Mouse (Mus musculus) erythroblast, embryonic 14.5 days (primary cell): Measurements from ENCODE around the gene Srp14. TPM values are rescaled to one million over a fixed set of nuclear protein-coding genes. Genes with fewer than 3 reads are reported as not detected.

ENCODE experiments used
- H3K27me3 ChIP-seq: 2 replicates; pipeline ENCODE4 v1.6.1; 2012; ENCODE audit warnings: inconsistent platforms; ENCODE audit not compliant: control insufficient read depth
- H3K36me3 ChIP-seq: 2 replicates; pipeline ENCODE4 v1.6.1; 2012; ENCODE audit warnings: mild to moderate bottlenecking, inconsistent platforms; ENCODE audit not compliant: control insufficient read depth
- H3K4me1 ChIP-seq: 2 replicates; pipeline ENCODE4 v1.6.1; 2012; ENCODE audit warnings: inconsistent platforms; ENCODE audit not compliant: control insufficient read depth
- H3K4me3 ChIP-seq: replicated peaks from 2 replicates; pipeline ENCODE3; 2012; ENCODE audit warnings: moderate library complexity, mild to moderate bottlenecking, inconsistent platforms
- H3K9me3 ChIP-seq: 2 replicates; pipeline ENCODE4 v1.6.1; 2012; ENCODE audit warnings: low read length, inconsistent platforms, mixed read lengths; ENCODE audit not compliant: control insufficient read depth
- GATA1 ChIP-seq: IDR thresholded peaks from 2 replicates; pipeline ENCODE4 v1.6.1; 2012; ENCODE audit warnings: low read length, inconsistent platforms, mixed read lengths
- TAL1 ChIP-seq: IDR thresholded peaks from 3 replicates; pipeline ENCODE4 v1.6.1; 2012; ENCODE audit warnings: low read length, inconsistent platforms, mixed read lengths
- polyA plus RNA-seq: library from polyadenylated mRNA; stranded (reverse); fragments of >175 nt; gene quantifications from 2 replicates; pipeline ENCODE4 v1.2.3, GENCODE M21; 2012

Gene Srp14
- polyA plus RNA-seq, 1 experiment: 4.5 TPM

DNA sequence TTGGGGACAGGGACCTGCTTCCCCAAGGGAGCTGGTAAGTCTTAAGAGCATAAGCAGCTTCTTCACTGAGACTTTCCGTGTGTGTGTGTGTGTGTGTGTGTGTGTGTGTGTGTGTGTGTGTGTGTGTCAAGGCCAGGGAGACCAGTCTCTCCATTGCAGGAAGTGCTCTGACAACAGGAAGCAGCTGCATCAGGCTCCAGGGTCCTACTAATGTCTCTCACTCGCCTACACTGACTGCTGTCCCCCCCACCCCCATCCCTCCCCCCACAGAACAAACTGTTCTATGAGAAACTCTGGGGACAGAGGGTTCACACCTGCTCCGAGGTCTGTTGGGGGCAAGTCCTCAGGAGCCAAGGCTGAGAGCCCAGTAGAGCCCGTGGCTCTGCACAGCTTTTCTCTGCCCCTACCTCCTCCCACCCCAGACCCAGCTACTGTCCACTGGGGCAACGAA is 11.8 kb upstream of the Srp14 start:
- Histone ChIP-seq H3K36me3 (no peaks in the 10 kb centered on the region), H3K4me3 (no peak overlapping the region), H3K9me3 (no peaks in the 10 kb centered on the region), H3K27me3 (no peaks in the 10 kb centered on the region), H3K4me1 (peaks cover 3% of the 10 kb centered on the region; the same call in 1 of the 2 replicates)
- no peak for TF ChIP-seq TAL1

DNA sequence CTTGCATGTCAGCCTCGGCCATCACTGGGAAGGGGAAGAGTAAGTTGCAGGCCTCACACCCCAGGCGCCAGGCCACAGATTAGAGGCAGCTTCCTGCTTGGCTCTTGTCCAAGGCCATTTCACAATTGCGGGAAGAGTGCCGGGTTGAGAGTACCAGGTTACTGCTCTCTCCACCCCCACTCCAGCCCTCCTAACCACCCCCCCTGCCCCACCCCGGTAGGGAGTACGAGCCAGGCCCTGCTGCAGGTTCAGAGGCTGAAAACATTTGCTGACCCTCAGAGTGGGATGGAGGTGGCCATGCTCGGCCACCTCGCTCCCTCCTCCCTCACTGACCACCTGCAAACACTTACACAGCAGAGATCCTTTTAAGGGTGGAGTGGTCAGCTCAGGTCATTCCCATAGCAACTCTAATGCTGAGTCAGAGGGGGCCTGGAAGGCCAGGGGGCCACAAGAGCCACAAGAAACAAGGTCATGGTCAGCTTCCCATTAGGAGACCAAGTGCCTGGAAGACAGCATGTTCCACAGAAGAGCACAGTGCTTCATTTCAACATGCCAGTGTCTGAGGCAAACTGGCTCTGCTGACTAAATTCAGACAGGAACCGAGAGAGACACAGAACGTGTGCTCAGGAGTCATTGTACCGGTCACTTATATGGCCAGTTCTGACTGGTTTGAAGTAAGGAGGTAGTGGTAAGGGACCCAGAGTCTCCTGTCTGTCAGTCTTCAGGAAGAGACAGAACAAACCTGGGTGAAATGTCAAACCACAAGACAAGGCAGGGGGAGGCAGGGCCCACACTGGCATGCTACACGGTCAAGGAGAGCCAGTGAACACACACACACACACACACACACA is 11.0 kb upstream of the Srp14 start:
- H3K4me1 ChIP-seq: peaks cover 3% of the 10 kb centered on the region; the same call in 1 of the 2 replicates
- H3K4me3 ChIP-seq: no peak overlapping the region
- H3K36me3 ChIP-seq: no peaks in the 10 kb centered on the region
- H3K27me3 ChIP-seq: no peaks in the 10 kb centered on the region
- TF ChIP-seq TAL1 (no peak), GATA1 (no peak)
- no peaks in the 10 kb centered on the region for H3K9me3 ChIP-seq

DNA sequence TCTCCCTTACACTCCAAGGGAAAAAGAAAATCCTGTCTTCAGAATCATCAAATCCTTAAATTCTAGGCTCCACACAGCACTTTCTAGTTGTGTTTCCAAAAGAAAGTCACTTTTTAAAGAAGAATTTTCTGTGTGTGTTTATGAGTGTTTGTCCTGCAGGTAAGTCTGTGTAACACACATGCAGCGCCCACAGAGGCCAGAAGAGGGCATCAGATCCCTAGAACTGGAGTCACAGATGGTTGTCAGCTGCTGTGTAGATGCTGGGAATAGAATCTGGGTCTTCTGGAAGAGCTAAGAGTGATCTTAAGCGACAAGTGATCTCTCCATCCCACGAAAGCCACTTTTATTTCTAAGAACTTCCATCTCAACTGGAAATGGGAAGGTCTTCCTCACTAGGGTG is 8.3 kb upstream of the Srp14 start:
- Histone ChIP-seq H3K4me3 (no peak overlapping the region), H3K9me3 (no peaks in the 10 kb centered on the region), H3K27me3 (peaks cover 4% of the 10 kb centered on the region; the same call in 1 of the 2 replicates), H3K36me3 (no peaks in the 10 kb centered on the region), H3K4me1 (peaks cover 3% of the 10 kb centered on the region; the same call in 1 of the 2 replicates)
- TF ChIP-seq GATA1 (no peak), TAL1 (no peak)

DNA sequence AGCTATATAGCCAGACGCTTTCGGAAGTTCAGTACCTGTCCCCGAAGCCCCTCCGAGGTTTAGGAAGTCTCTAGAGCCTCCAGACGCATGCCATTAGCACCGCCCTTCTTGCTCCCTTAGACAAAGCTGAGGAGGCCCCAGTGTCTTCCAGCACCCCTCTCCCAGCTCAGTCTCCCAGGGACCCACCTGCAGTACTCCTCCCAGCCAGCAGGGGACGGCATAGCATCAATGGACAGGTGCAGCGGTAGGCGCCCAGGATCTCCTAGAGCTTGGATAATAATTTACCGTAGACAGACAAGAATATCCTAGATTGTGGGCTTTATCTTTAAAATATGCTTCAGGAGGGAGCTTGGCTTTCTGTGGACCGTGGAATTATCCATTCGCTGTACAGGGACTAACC is 7.4 kb upstream of the Srp14 start:
- Histone ChIP-seq H3K4me1 (peaks cover 3% of the 10 kb centered on the region; the same call in 1 of the 2 replicates), H3K9me3 (no peaks in the 10 kb centered on the region), H3K4me3 (no peak overlapping the region), H3K27me3 (peaks cover 4% of the 10 kb centered on the region; the same call in 1 of the 2 replicates), H3K36me3 (no peaks in the 10 kb centered on the region)
- TF ChIP-seq GATA1 (no peak), TAL1 (no peak)

DNA sequence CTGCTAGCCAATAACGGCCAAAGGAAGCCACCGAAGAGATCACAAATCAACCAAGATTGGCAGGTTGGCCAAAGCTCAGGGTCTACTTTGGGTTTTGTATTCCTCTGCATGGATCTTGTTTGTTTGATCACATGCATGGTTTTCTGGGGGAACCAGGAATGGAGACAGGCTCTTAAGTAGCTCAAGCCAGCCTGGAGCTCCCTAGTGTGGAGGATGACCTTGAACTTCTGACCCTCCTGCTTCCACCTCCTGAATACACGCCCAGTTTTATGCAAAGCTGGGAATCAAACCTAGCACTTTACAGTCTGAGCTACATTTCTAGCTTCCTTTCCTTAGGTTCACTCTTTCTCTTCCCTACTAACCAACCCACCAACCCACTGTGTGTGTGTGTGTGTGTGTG is 5.9 kb upstream of the Srp14 start:
- no peak for TF ChIP-seq TAL1
- TF ChIP-seq GATA1: no peak
- Histone ChIP-seq H3K36me3 (no peaks in the 10 kb centered on the region), H3K4me1 (peaks cover 18% of the 10 kb centered on the region), H3K27me3 (peaks cover 4% of the 10 kb centered on the region; the same call in 1 of the 2 replicates), H3K9me3 (no peaks in the 10 kb centered on the region), H3K4me3 (no peak overlapping the region)

DNA sequence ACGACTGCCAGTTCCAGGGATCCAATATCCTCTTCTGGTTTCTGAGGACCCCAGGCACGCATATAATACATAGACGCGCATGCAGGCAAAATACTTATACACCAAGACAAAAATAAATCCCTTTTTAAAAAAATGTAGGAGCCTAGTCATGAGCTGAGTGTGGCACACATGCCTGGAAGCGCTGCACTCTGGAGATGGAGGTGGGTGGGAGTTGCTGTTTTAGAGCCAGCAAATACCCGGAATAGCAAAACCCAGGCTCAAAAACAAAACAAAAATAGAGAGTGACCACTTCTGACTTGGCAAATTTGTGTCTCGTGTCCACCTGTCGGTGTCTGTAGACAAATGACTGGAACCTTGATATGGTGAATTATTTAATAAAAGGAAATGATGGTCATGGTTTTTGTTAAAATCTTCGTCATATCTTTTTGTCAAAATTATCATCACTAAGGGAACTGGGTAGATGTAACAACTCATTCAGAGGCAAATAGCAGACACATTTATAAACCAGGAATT is 4.9 kb upstream of the Srp14 start:
- H3K36me3 ChIP-seq: no peaks in the 10 kb centered on the region
- H3K27me3 ChIP-seq: peaks cover 4% of the 10 kb centered on the region; the same call in 1 of the 2 replicates
- no peaks in the 10 kb centered on the region for H3K9me3 ChIP-seq
- H3K4me1 ChIP-seq: peaks cover 26% of the 10 kb centered on the region
- no peak for TF ChIP-seq TAL1
- no peak for TF ChIP-seq GATA1
- no peak overlapping the region for H3K4me3 ChIP-seq

DNA sequence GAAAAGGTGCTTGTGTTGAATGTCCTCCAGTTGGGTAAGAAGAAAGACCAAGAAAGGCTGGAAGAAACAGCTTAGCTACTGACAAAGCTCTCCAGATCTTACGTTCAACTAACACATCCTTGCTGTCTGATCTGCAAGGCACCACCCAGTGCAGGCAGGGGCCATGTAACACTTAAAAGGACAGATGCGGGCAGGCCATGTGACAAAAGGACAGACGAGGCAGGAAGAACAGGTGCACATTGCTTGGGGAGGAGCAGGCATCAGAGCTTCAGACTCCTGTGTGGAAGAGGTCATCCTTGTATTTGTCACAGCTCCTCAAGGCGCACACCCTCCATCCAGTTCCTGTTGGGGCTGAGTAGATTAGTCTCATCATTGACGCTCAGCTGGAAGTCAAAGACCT is 3.5 kb upstream of the Srp14 start:
- Histone ChIP-seq H3K4me3 (no peak overlapping the region), H3K4me1 (peaks cover 32% of the 10 kb centered on the region), H3K27me3 (peaks cover 4% of the 10 kb centered on the region; the same call in 1 of the 2 replicates), H3K9me3 (no peaks in the 10 kb centered on the region), H3K36me3 (peaks cover 3% of the 10 kb centered on the region)
- TF ChIP-seq GATA1 (no peak), TAL1 (no peak)

DNA sequence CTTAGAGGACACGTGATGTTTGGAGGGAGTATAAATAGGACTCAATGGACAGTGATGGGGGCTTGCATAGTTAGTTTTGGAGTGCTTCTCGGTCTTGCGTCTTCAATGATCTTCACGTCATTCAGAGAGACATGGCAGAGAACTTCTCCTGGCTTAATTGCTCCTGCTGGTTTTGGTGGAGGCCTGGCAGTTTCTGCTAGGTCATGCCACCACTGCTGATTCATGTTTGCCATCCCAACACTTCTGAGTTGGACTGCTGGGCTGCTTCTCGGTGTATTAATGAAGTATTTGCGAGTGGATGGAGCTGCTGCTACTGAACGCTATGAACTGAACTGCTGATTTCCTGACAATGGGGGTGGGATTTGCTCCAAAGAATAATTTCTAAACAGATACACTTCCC is 1.4 kb upstream of the Srp14 start:
- Histone ChIP-seq H3K4me1 (peaks cover 36% of the 10 kb centered on the region), H3K27me3 (peaks cover 4% of the 10 kb centered on the region; the same call in 1 of the 2 replicates), H3K4me3 (no peak overlapping the region), H3K36me3 (peaks cover 16% of the 10 kb centered on the region), H3K9me3 (no peaks in the 10 kb centered on the region)
- TF ChIP-seq TAL1: no peak

DNA sequence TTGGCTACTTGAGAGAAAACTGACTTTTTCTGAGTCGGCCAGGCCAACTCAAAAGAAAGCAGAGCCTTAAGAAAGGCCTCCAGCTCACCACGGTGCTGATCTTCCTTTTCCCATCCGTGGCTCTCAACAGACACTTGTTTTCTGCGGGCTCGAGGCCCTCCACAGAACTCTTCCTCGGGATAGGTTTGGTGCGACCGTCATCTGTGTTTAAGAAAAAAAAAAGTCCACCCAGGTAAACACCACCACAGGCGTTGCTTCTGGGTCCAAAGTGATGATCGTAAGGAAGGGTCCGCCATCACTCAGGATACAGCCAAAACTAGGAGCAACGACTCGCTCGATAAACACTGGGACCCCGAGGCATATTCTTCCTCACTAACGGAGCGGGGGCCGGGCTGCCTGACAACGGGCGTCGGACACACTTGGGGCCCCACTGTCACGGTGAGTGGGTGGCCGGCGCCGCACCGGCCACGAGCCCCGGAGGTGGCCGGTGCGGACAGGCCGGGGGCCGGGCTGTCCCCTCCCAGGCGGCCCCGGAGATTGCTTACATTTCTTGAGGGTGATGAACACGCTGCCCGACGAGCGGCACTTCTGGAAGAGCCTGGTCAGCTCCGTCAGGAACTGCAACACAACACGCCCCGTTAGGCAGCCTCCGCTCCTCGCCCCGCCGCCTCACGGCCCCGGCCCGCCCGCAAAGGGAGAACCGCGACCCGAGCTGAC is 520 bp downstream of the Srp14 start:
- TF ChIP-seq TAL1 (no peak), GATA1 (no peak)
- peaks cover 4% of the 10 kb centered on the region; the same call in 1 of the 2 replicates for H3K27me3 ChIP-seq
- H3K36me3 ChIP-seq: peaks cover 35% of the 10 kb centered on the region
- peaks cover 36% of the 10 kb centered on the region for H3K4me1 ChIP-seq
- H3K4me3 ChIP-seq: peak overlapping the region; percentile 100
- no peaks in the 10 kb centered on the region for H3K9me3 ChIP-seq
